20 mouse cellular contexts compared by ENCODE assay signal in the genomic region with DNA sequence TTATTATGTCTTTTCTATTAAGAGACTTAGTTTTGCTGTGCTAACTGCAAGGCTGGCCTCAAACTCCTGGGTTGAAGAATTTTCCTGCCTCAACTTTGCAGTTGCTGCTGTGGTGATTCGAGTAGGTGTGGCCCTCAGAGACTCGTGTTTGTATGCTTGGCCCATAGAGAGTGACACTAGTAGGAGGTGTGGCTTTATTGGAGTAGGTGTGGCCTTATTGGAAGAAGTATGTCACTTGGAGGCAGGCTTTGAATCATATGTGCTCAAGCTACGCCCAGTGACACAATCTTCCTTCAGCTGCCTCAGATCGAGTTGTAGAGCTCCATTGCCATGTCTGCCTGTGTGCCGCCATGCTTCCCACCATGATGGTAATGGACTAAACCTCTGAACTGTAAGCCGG. TPM values are rescaled to one million over a fixed set of nuclear protein-coding genes. Genes with fewer than 3 reads are reported as not detected.
A peak's percentile ranks its signal among the peaks of the same experiment; 100 is the strongest.
DNase-seq lines count a peak whose midpoint lies in the region.
"Had no signal": no experiment of that assay in that cellular context is flagged by ENCODE, and none has a peak within 500 bp of the region (broad histone marks: within the 10 kb centered on the region; RNA-seq: fewer than 3 reads in every experiment).

No protein-coding gene starts in this region.

- no peaks in the 10 kb centered on the region for H3K27me3 ChIP-seq in heart, embryonic 10.5 days (ENCODE audit: insufficient read depth, poor library complexity, severe bottlenecking)
- H3K27me3 ChIP-seq: CH12.LX; embryonic facial prominence, embryonic 12.5 days; forebrain, embryonic 12.5 days; hindbrain, embryonic 12.5 days had no signal

- no peak overlapping the region for H3K27ac ChIP-seq in heart, embryonic 10.5 days
- H3K27ac ChIP-seq: embryonic facial prominence, embryonic 12.5 days; forebrain, embryonic 12.5 days; hindbrain, embryonic 12.5 days had no signal

- H3K36me3 ChIP-seq in heart, embryonic 10.5 days: no peaks in the 10 kb centered on the region
- H3K36me3 ChIP-seq: embryonic facial prominence, embryonic 12.5 days; forebrain, embryonic 12.5 days; hindbrain, embryonic 12.5 days had no signal

- H3K4me1 ChIP-seq in heart, embryonic 10.5 days: no peaks in the 10 kb centered on the region
- H3K4me1 ChIP-seq: embryonic facial prominence, embryonic 12.5 days; forebrain, embryonic 12.5 days; hindbrain, embryonic 12.5 days had no signal

- peak; percentile 50 for DNase-seq in heart, embryonic 10.5 days (ENCODE audit: low spot score)
- DNase-seq in heart, adult 18-20 months: no peak
- DNase-seq in 3134 (ENCODE audit: extremely low read depth, insufficient read length, low spot score) (peak; percentile 28), R1 (ENCODE audit: low read depth, low spot score) (peak; percentile 31)
- peak; percentile 39 for DNase-seq in induced T-regulatory cell, adult 2 months (ENCODE audit: low read depth)
- no peak for DNase-seq in thymus, adult 18-20 months
- DNase-seq in lung, postnatal 10 days: no peak
- DNase-seq in heart, adult 8-10 months (ENCODE audit: low spot score): no peak
- DNase-seq: adrenal gland, adult 8-10 months; adrenal gland, postnatal 36 days; cerebellum, adult 11-12 months; cerebellum, adult 9-10 months; cerebellum, postnatal 25 days; gastrocnemius, postnatal 10 days; heart, postnatal 10 days; heart, postnatal 4 days had no signal

- no peaks in the 10 kb centered on the region for H3K9me3 ChIP-seq in heart, embryonic 10.5 days
- H3K9me3 ChIP-seq: embryonic facial prominence, embryonic 12.5 days; forebrain, embryonic 12.5 days; hindbrain, embryonic 12.5 days had no signal

- no peak overlapping the region for H3K4me3 ChIP-seq in heart, embryonic 10.5 days
- H3K4me3 ChIP-seq: embryonic facial prominence, embryonic 12.5 days; forebrain, embryonic 12.5 days; hindbrain, embryonic 12.5 days had no signal

- WGBS in heart, embryonic 10.5 days: 80% methylated on average over 6 of the region's 6 CpGs

RNA-seq across cellular contexts. Expression of a gene that starts 27.0 kb away (rescaled TPM):
- polyA plus RNA-seq in heart, embryonic 10.5 days (2016; fragmentation: Nextera tagmentation; extraction: Ambion mirVana): 25.8 and 29.1 TPM in 2 replicates
- 10 to 100 TPM; 18.8 to 20.7 TPM for total RNA-seq in heart, adult 18-20 months (2021)
- 10 to 100 TPM; 17.6 to 26.4 (median 18.3) TPM for total RNA-seq in heart, adult 8-10 months (2022)

Comparison
In these comparisons a context has a peak if more than half of its experiments do, and no peak if none do; other contexts are left out.
1. DNase-seq: peak in heart, embryonic 10.5 days (single experiment), 3134 (single experiment), R1 (single experiment) and induced T-regulatory cell, adult 2 months (single experiment); none in heart, adult 18-20 months (0 of 2), thymus, adult 18-20 months (0 of 2), lung, postnatal 10 days (single experiment) and heart, adult 8-10 months (single experiment).